Mouse (Mus musculus) lung, postnatal 14 days (tissue): ENCODE measurements around the gene Thrap3.
"Not testable (repeated sequence)": the region's sequence is repeated elsewhere in the genome, so short reads cannot be mapped to it uniquely, and the experiment has no call there.

ENCODE experiments used
- DNase-seq: peaks from one replicate; pipeline ENCODE4 v3.0.0; 2021

Gene Thrap3

DNA sequence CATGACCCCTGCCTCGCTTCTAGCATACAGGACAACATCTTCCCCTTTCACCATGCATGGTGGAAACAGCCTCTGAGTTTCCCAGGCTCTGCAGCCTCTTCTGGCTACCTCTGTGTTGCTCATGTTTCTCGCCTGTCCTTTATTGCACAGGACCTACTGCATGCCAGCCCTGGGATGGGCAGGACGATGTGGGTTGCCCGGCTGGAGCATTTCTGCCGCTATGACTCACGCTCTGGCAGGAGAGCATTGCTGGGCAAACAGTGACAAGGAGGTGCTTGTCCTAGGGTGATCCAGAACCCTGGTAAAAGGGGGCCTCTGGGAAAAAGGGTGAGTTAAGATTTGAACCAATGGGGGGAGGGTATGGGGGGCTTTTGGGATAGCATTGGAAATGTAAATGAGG is 15.2 kb upstream of the Thrap3 start:
- peak; percentile 50 for DNase-seq

GRCm38 (mm10) chr4:126207081-126207480 is 4.5 kb upstream of the Thrap3 start:
- no peak for DNase-seq

DNA sequence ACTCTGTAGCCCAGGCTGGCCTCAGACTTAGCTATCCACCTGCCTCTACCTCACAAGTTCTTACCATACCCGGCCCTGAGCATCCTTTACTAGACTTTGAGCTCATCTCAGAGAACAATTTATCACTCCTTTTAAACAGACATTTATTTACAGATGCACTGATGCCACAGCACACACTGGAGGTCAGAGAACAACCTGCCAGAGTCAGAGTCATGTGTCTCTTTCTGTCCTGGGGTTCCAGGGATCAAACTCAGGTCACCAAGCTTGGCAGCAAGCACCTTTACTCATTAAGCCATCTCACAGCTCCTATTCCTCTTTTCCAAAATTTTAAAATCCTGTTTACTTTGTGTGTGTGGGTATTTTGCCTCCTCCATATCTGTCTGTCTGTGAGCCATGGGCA is 2.8 kb upstream of the Thrap3 start:
- DNase-seq = no peak

DNA sequence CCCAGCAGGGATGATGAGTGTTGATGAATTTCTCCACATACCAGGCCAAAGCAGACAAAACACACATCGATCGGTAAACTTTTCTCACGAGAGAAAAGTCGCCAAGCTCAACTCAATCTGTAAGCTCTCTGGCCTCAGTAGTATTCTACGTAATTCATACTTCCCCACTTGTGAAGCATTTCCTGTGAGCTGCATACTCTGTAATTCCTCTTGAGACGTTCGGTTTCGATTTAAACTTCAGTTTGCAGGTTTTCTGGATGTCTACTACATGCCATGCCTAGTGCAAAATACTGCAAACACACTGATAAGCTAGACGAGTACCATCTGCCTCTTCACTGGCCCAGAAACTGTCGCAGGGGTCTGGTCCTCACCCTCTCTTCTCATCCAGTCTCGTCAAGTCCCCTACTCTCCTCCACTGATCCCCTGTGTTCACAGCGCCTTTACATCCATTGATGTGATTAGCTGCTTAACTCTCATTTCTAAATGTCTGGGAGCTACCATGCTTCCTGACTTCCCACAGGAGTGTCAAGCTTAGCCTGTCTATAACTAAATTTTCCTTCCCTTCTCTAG is 2.2 kb upstream of the Thrap3 start:
- no peak for DNase-seq

DNA sequence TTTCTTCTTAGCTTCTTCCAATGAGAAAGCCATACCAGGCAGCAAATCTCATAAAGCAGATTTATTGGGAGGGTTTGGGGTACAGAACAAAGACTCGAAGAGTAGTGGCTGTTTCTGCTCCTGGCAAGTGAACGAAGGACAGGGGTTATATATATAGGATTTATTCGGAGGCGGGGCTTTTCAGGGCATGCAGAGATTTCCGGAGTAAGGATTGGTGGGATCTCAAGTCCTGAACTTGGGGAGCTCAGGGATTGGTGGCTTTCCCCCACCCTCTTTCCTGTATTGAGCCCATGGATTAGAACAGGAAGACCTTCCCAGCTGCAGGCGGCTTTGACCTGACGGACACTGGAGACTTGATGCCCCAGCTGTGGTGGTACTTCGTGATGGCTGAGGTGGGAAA is 1.5 kb upstream of the Thrap3 start:
- DNase-seq = no peak

GRCm38 (mm10) chr4:126203336-126203895 is 856 bp upstream of the Thrap3 start:
- no peak for DNase-seq

DNA sequence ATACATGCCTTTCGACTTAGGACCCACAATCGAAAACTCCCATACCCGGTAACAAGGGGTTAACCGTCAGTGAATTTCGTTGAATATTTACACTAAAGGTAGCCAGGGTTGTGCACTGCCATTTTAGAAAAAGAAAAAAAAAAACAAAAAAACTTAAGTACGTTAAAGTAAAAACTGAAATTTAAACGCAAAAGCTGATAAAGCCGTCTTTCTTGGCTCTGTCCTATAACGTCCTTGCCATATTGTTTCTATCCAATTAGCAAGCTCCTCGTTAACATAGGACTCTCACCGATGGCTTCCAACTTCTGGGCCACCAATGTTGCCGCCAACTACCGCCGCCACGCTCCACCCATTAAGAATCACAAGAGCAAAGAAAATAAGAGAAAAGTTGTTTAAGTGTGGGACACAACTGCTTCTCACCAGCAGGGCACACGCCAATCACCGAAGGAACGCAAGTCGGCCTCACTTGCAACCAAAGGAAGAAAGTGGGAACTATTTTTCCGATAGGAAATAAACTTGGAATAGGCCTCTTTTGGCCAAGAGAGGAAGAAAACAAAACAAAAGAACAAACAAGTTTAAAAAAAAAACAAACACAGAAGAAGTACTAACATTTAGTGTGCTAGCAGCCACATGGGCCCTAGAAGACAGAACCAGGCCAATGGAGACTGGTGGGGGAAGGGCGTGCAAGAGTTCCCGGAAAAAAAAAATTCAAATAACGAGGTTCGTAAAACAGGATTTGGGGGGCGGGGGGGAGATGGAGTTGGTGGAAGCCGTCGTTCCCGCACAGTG is 852 bp downstream of the Thrap3 start:
- peak; percentile 36 for DNase-seq

GRCm38 (mm10) chr4:126200656-126201055 is 1.9 kb downstream of the Thrap3 start:
- no peak for DNase-seq

DNA sequence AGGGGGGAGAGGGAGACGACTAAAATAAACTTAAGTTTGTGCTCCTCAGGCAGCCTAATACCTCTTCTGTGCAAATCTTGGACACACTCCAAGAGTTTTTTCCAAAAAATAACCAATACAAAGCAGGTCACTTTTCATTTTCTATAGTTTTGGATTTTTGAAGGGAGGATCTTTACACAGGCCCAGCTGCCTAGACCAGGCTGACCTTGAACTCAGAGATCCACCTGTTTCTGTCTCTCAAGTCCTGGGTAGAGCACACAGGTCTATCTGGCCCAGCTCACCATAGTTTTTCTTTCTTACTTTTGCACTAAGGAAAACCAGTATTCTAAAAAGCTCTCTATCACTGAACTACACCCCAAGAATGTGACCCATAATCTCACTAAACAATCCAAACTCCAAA is 2.5 kb downstream of the Thrap3 start:
- no peak for DNase-seq

- DNase-seq = no peak
Observed at GRCm38 (mm10) chr4:126199556-126199955, 3.0 kb downstream of the Thrap3 start.

GRCm38 (mm10) chr4:126197485-126197884 is 5.1 kb downstream of the Thrap3 start:
- peak; percentile 29 for DNase-seq

GRCm38 (mm10) chr4:126194916-126195315 is 7.6 kb downstream of the Thrap3 start:
- no peak for DNase-seq

- DNase-seq = no peak
Observed at GRCm38 (mm10) chr4:126194216-126194615, 8.3 kb downstream of the Thrap3 start.

GRCm38 (mm10) chr4:126190636-126191035 is 11.9 kb downstream of the Thrap3 start:
- DNase-seq = no peak

GRCm38 (mm10) chr4:126187096-126187495 is 15.5 kb downstream of the Thrap3 start:
- DNase-seq = no peak

DNA sequence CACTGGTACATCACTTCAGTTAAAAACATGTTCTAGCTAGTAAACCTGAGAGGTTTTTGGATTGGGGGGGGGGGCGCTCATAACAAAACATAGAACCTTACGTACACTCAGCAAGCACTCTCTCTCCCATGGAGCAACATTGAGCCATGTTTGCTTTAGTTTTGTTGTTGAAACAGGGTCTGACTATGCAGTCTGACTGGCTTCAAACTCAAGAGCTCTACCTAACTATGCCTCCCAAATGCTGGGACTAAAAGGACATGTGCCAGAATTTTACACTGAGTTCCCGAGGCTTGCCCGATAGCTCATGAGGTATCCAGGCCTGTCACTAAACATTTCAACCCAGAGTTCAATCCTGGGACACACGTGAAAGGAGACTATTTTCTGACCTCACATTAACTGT is 19.5 kb downstream of the Thrap3 start:
- no peak for DNase-seq

GRCm38 (mm10) chr4:126181170-126181957 is 21.2 kb downstream of the Thrap3 start:
- DNase-seq = peak; percentile 62

DNA sequence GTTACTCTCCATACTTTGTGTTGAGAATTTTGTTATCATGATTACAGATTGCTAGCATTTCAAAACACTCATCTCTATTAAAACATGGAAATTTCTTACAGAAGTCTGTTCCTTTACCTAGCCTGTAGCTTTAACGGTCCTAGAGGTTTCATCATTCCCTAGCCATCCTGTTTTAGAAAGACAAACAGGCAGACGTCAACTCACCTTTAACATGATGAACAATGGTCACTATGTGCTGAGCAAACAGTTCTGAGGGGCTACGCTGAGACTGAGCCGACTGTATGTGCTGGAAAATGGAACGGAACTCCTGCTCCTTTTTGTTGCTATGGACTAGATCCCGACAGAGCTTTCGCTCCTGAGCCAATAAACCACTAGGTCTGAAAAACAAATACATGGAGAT is 26.6 kb downstream of the Thrap3 start:
- DNase-seq = not testable (repeated sequence)

DNA sequence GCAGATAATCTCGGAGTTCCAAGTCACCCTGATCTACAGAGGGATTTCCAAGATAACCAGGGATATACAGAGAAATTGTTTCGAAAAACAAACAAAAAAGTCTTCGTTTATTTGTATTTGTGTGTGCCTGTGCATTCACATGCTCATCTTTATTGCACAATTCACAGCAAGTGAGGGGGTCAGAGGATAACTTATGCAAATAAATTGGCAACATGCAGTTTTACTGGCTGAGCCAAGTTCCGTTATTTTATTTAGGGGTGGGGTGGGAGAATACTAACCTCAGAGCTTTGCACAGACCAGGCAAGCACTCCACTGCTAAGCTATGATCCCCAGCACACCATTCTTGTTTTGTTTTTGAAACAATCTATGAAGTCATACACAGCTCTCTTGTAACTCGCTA is 28.8 kb downstream of the Thrap3 start:
- no peak for DNase-seq

DNA sequence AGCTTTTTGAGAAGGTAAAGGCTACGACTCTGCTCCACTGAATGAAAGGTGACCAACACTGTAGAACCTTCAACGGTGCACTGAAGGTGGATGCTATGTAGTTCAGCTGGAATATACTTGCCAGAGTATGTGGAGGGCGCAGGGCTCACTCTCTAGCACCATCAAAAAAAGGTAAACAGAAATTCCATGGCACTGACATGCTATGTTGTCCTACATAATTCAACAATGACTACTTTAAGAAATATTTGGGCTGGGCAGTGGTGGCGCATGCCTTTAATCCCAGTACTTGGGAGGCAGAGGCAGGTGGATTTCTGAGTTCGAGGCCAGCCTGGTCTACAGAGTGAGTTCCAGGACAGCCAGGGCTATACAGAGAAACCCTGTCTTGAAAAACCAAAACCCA is 31.8 kb downstream of the Thrap3 start:
- not testable (repeated sequence) for DNase-seq

DNA sequence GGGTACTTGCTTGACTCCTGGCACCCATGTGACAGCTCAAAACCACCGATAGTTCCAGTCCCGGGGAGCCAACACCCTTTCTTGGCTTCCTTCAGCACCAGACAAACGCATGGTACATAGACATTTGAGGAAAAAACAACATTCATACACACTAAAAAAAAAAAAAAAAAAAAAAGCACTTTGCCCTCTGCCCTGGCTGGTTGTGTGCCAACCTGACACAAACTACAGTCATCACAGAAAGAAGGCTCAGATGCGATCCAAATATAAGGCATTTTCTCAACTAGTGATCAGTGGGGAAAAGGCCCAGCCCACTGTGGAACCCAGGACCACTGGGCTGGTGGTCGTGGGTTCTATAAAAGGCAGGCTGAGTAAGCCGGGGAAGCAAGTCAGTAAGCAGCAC is 33.7 kb downstream of the Thrap3 start:
- no peak for DNase-seq

- DNase-seq = no peak
Observed at GRCm38 (mm10) chr4:126166084-126166483, 36.5 kb downstream of the Thrap3 start.

GRCm38 (mm10) chr4:126165092-126165491 is 37.5 kb downstream of the Thrap3 start:
- not testable (repeated sequence) for DNase-seq

DNA sequence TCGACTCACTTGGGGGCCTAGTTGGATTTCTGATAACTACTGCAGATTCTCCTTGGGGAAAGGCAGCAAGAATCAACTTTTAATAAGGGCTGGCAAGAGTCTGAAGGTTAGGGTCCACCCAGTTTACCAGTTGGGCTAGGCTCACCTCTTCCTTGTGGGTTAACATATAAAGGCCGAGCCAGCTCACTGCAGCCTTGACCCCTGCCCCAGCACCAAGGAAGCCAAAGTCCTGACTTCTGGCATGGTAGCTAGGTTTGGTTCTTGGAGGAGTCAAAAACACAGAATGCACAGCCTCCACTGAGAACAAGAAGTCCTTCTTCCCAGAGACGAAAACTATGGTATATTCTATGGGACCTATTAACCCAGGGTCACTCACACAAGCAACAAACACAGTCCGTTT is 38.9 kb downstream of the Thrap3 start:
- no peak for DNase-seq
